Mouse (Mus musculus) hindbrain, postnatal 0 days (tissue): Measurements from ENCODE around the gene Senp3. TPM values are rescaled to one million over a fixed set of nuclear protein-coding genes. Genes with fewer than 3 reads are reported as not detected.

Source experiments
- ATAC-seq: fragments of 200-750 bp; cut with Nextera tagmentation; 2 replicates; pipeline ENCODE4 v1.8.0; 2017; ENCODE audit warnings: mild to moderate bottlenecking, moderate TSS enrichment, moderate library complexity
- DNase-seq: peaks from one replicate; pipeline ENCODE4 v3.0.0-alpha.2; 2015; ENCODE audit warnings: low spot score
- H3K27ac ChIP-seq: fragments of 300-500 bp; sonication (generic); 2 replicates; pipeline ENCODE4 v1.5.1; 2014; ENCODE audit warnings: mild to moderate bottlenecking
- H3K27me3 ChIP-seq: fragments of 300-500 bp; sonication (generic); 2 replicates; pipeline ENCODE4 v1.6.1; 2014; ENCODE audit warnings: low read length, mixed read lengths; ENCODE audit not compliant: insufficient read depth
- H3K36me3 ChIP-seq: fragments of 300-500 bp; sonication (generic); 2 replicates; pipeline ENCODE4 v1.6.1; 2014; ENCODE audit warnings: low read length, mixed read lengths; ENCODE audit not compliant: insufficient read depth
- H3K4me1 ChIP-seq: fragments of 300-500 bp; sonication (generic); 2 replicates; pipeline ENCODE4 v1.6.1; 2014; ENCODE audit warnings: antibody characterized with exemption, low read length, mixed read lengths; ENCODE audit not compliant: insufficient read depth
- H3K4me2 ChIP-seq: fragments of 300-500 bp; sonication (generic); 2 replicates; pipeline ENCODE4 v1.6.1; 2014; ENCODE audit warnings: low read depth, mild to moderate bottlenecking, low read length, moderate library complexity, mixed read lengths
- H3K4me3 ChIP-seq: fragments of 300-500 bp; sonication (generic); 2 replicates; pipeline ENCODE4 v1.5.1; 2014; ENCODE audit warnings: low read length
- H3K9ac ChIP-seq: fragments of 300-500 bp; sonication (generic); replicated peaks from 2 replicates; pipeline ENCODE4 v1.6.1; 2014; ENCODE audit warnings: mild to moderate bottlenecking, low read length, moderate library complexity, mixed read lengths
- H3K9me3 ChIP-seq: fragments of 300-500 bp; sonication (generic); 2 replicates; pipeline ENCODE4 v1.6.1; 2016; ENCODE audit warnings: low read length, mixed read lengths
- CTCF ChIP-seq: IDR thresholded peaks from 2 replicates; pipeline ENCODE4 v1.5.1; 2016; ENCODE audit warnings: antibody characterized with exemption, control low read depth, low read depth
- WGBS: fragments of 180-500 bp; shearing (Covaris S2); extraction: QIAGEN DNeasy Blood & Tissue Kit; methylation state at CpG from one replicate; pipeline ENCODE4 v1.1.7; 2014; 5-methylcytosine and 5-hydroxymethylcytosine counted together
- polyA plus RNA-seq: library from polyadenylated mRNA; unstranded; fragments of >200 nt; fragmentation: Nextera tagmentation; extraction: Ambion mirVana; gene quantifications from 2 replicates; pipeline ENCODE4 v1.2.1, GENCODE M21; 2015
- total RNA-seq: library from RNA; depleted of rRNA; stranded (reverse); fragments of >200 nt; gene quantifications from 2 replicates; pipeline ENCODE4 v1.2.3, GENCODE M21; 2014

Gene Senp3
- total and polyA plus RNA-seq, 2 experiments from 2014 or later = 68.6 to 69.2 TPM

DNA sequence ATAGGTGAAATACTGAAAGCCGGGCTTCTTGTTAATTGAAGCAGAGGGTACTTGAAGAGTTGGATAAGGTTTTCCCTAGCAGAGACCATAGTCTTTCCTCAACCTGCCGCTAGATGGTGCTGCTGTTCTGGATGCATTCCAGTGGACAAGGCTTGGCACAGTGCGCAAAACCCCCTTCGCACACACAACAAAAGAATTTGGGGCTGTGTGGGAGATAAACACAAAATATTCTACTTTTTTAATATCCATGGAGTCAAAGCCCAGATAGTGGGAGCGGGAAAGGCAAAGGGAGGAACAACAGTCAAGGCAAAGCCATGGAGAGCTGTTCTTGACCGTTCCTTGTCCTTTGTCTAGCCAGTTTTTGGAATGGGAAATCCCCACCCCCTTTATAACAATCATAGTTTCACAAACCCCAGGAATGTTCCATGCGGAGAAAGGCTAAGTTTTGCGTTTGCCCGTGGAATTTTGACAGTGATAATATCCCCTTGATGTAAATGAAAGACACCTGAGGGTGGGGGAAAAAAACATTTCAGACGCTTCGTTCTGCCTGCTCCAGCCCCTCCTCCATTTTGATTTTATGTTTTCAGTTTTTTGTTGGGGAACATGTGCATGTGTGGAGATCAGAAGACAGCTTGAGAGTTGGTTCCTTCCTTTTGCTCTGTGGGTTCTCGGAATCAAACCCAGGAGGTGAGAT lies 1.1 kb upstream of the Senp3 start:
- 15% methylated on average over 12 of the region's 12 CpGs for WGBS
- peak overlapping the region; percentile 84 for H3K27ac ChIP-seq
- peaks cover 12% of the 10 kb centered on the region; the same call in 1 of the 2 replicates for H3K36me3 ChIP-seq
- no peaks in the 10 kb centered on the region for H3K27me3 ChIP-seq
- ATAC-seq (peak; percentile 33; the same call in 1 of the 2 replicates), DNase-seq (peak; percentile 96)
- no peaks in the 10 kb centered on the region for H3K9me3 ChIP-seq
- peak overlapping the region; percentile 83 for H3K4me2 ChIP-seq
- peak overlapping the region; percentile 44 for H3K9ac ChIP-seq
- H3K4me1 ChIP-seq = peaks cover 32% of the 10 kb centered on the region
- TF ChIP-seq CTCF = peak; percentile 95
- peak overlapping the region; percentile 22 for H3K4me3 ChIP-seq

DNA sequence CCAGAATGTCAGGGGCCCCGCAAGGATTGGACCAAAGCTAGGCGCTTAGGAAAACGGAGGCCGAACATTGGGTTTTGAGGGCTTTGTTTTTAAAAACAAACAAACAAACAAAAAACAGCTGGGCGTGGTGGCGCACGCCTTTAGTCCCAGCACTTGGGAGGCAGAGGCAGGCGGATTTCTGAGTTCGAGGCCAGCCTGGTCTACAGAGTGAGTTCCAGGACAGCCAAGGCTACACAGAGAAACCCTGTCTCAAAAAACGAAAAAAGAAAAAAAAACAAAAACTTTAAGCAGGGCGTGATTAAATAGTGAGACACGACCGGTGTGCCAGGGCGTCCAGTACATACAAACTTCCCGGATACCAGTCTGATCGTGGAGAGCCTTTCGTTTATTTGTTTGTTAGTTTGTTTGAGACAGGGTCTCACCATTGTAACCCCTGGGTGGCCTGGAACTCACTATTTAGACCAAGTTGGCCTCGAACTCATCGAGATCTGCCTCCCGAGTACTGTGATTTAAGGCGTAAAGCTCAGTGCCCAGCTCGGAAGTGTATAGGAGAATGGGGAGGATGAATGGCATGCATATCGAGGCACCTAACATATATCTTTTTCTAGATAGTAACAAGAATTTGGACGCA lies 440 bp upstream of the Senp3 start:
- Histone ChIP-seq H3K4me3 (peak overlapping the region; percentile 79), H3K36me3 (peaks cover 15% of the 10 kb centered on the region; the same call in 1 of the 2 replicates), H3K27ac (peak overlapping the region; percentile 84), H3K9ac (peak overlapping the region; percentile 76), H3K4me1 (peaks cover 32% of the 10 kb centered on the region), H3K27me3 (no peaks in the 10 kb centered on the region), H3K9me3 (no peaks in the 10 kb centered on the region), H3K4me2 (peak overlapping the region; percentile 83)
- ATAC-seq = 0 out of 2 replicates have a peak, but pooled peaks have one; percentile 0
- DNase-seq = no peak
- TF ChIP-seq CTCF = no peak
- WGBS = 24% methylated on average over 24 of the region's 24 CpGs

GRCm38 (mm10) chr11:69680136-69680855 lies 1.6 kb downstream of the Senp3 start:
- Histone ChIP-seq H3K27me3 (no peaks in the 10 kb centered on the region), H3K36me3 (peaks cover 33% of the 10 kb centered on the region; the same call in 1 of the 2 replicates), H3K4me2 (peak overlapping the region; percentile 83), H3K4me1 (peaks cover 25% of the 10 kb centered on the region), H3K27ac (no peak overlapping the region), H3K9me3 (no peaks in the 10 kb centered on the region), H3K4me3 (peak overlapping the region; percentile 79; the same call in 1 of the 2 replicates), H3K9ac (no peak overlapping the region)
- DNase-seq (no peak), ATAC-seq (no peak)
- TF ChIP-seq CTCF = 0 out of 2 replicates have a peak, but pooled peaks have one; percentile 5
- WGBS = 90% methylated on average over 30 of the region's 30 CpGs

- Histone ChIP-seq H3K9me3 (no peaks in the 10 kb centered on the region), H3K36me3 (peaks cover 44% of the 10 kb centered on the region), H3K9ac (no peak overlapping the region), H3K4me1 (peaks cover 19% of the 10 kb centered on the region; the same call in 1 of the 2 replicates), H3K4me2 (no peak overlapping the region), H3K27ac (no peak overlapping the region), H3K27me3 (no peaks in the 10 kb centered on the region), H3K4me3 (no peak overlapping the region)
- DNase-seq = no peak
- no peak for ATAC-seq
- 90% methylated on average over 2 of the region's 2 CpGs for WGBS
- TF ChIP-seq CTCF = no peak
Measured at GRCm38 (mm10) chr11:69679144-69679543, 2.7 kb downstream of the Senp3 start.

DNA sequence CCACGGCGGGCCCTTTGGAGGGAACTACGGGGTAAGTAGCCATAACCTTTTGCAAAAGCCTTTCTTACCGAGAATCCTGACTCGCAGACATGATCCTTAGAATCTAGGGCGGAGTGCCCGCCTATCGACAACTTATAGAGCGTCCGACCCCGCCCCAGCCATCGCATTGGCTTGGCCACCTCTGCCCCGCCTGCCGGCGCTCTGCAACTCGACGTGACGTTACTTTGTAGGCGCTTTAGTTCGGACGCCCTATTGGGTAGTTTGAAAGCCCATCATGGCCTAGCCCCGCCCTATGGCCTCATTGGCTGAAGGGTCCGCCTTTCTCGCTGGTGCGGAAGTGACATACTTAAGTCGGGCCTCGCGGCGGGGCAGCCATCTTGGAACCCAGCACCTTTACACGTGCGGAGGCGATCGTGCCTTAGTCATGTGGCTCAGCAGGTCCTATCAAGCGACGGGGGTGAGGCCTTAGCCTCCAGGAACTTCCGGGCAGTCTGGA lies 9.6 kb downstream of the Senp3 start, which contains the start of gene Eif4a1:
TSS of gene Eif4a1 (minus strand) at position 213 of the 496 bp plus-strand sequence.
- Histone ChIP-seq H3K4me2 (peak within 1 kb of the TSS; percentile 90), H3K9me3 (no peaks in the 10 kb centered on the region), H3K27ac (peak within 1 kb of the TSS; percentile 99), H3K9ac (peak within 1 kb of the TSS; percentile 100), H3K4me3 (peak within 1 kb of the TSS; percentile 98), H3K36me3 (peaks cover 63% of the 10 kb centered on the region), H3K27me3 (no peaks in the 10 kb centered on the region), H3K4me1 (peaks cover 5% of the 10 kb centered on the region; the same call in 1 of the 2 replicates)
- WGBS = under 1% methylated on average over 36 of the region's 36 CpGs
- peak; percentile 8; the same call in 1 of the 2 replicates for TF ChIP-seq CTCF
- DNase-seq = peak; percentile 100
- ATAC-seq = peak; percentile 97

DNA sequence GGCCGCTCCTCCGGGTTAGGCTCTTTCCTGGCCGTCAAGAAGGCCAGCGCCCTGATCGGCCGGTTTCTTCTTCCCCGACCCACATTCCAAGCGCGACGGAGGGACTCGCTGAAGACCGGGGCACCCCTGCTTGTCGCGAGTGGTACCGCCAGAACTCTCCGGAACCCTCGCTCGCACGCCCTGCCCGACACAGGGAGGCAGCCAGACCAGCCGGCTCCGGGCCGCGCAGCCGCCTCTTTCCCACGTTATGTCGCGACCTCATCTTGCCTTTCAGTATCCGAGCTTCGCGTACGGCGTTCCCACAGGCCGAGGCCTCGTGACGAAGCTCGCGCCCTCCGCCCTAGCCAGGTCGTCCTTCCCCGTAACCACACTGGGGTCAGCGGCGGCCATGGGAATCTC lies 10.2 kb downstream of the Senp3 start:
- Histone ChIP-seq H3K9ac (peak overlapping the region; percentile 100), H3K4me1 (peaks cover 5% of the 10 kb centered on the region; the same call in 1 of the 2 replicates), H3K27ac (peak overlapping the region; percentile 99), H3K4me3 (peak overlapping the region; percentile 98), H3K27me3 (no peaks in the 10 kb centered on the region), H3K4me2 (peak overlapping the region; percentile 90), H3K9me3 (no peaks in the 10 kb centered on the region), H3K36me3 (peaks cover 61% of the 10 kb centered on the region)
- peak; percentile 6 for ATAC-seq
- no peak for TF ChIP-seq CTCF
- under 1% methylated on average over 40 of the region's 43 CpGs for WGBS
- DNase-seq = no peak
